Mouse (Mus musculus) heart, embryonic 16.5 days (tissue): ENCODE measurements at regions not wholly inside any gene's neighbourhood (a gene's known extent, or its start where the extent isn't known, plus 50 kb on each side); places are given as distances from the start of the nearest gene placed in this dataset.

Experiments
- ATAC-seq: fragments of 200-750 bp; cut with Nextera tagmentation; replicated peaks from 2 replicates; pipeline ENCODE4 v1.8.0; 2017; ENCODE audit warnings: moderate number of reproducible peaks; ENCODE audit not compliant: insufficient read depth, low FRiP score; ENCODE audit errors: extremely low read depth
- H3K27ac ChIP-seq: fragments of 300-500 bp; sonication (generic); 2 replicates; pipeline ENCODE4 v1.5.1; 2014; ENCODE audit warnings: mild to moderate bottlenecking, low read length, control low read depth, moderate library complexity
- H3K27me3 ChIP-seq: fragments of 300-500 bp; sonication (generic); 2 replicates; pipeline ENCODE4 v1.6.1; 2014; ENCODE audit warnings: low read length, mixed read lengths; ENCODE audit not compliant: control insufficient read depth, insufficient read depth
- H3K36me3 ChIP-seq: fragments of 300-500 bp; sonication (generic); 2 replicates; pipeline ENCODE4 v1.6.1; 2014; ENCODE audit not compliant: control insufficient read depth, insufficient read depth
- H3K4me1 ChIP-seq: fragments of 300-500 bp; sonication (generic); 2 replicates; pipeline ENCODE4 v1.6.1; 2014; ENCODE audit warnings: low read length, mixed read lengths; ENCODE audit not compliant: control insufficient read depth, insufficient read depth
- H3K4me2 ChIP-seq: fragments of 300-500 bp; sonication (generic); 2 replicates; pipeline ENCODE4 v1.6.1; 2014; ENCODE audit warnings: low read depth, mild to moderate bottlenecking, control low read depth, low read length
- H3K4me3 ChIP-seq: fragments of 300-500 bp; sonication (generic); 2 replicates; pipeline ENCODE4 v1.5.1; 2014; ENCODE audit warnings: mild to moderate bottlenecking, control low read depth, low read length
- H3K9ac ChIP-seq: fragments of 300-500 bp; sonication (generic); 2 replicates; pipeline ENCODE4 v1.6.1; 2014; ENCODE audit warnings: low read length, control low read depth
- H3K9me3 ChIP-seq: fragments of 300-500 bp; sonication (generic); replicated peaks from 2 replicates; pipeline ENCODE4 v1.6.1; 2016; ENCODE audit warnings: low read length; ENCODE audit not compliant: control insufficient read depth
- WGBS: fragments of 180-500 bp; shearing (Covaris S2); extraction: QIAGEN DNeasy Blood & Tissue Kit; methylation state at CpG from one replicate; pipeline ENCODE4 v1.1.7; 2014; 5-methylcytosine and 5-hydroxymethylcytosine counted together

DNA sequence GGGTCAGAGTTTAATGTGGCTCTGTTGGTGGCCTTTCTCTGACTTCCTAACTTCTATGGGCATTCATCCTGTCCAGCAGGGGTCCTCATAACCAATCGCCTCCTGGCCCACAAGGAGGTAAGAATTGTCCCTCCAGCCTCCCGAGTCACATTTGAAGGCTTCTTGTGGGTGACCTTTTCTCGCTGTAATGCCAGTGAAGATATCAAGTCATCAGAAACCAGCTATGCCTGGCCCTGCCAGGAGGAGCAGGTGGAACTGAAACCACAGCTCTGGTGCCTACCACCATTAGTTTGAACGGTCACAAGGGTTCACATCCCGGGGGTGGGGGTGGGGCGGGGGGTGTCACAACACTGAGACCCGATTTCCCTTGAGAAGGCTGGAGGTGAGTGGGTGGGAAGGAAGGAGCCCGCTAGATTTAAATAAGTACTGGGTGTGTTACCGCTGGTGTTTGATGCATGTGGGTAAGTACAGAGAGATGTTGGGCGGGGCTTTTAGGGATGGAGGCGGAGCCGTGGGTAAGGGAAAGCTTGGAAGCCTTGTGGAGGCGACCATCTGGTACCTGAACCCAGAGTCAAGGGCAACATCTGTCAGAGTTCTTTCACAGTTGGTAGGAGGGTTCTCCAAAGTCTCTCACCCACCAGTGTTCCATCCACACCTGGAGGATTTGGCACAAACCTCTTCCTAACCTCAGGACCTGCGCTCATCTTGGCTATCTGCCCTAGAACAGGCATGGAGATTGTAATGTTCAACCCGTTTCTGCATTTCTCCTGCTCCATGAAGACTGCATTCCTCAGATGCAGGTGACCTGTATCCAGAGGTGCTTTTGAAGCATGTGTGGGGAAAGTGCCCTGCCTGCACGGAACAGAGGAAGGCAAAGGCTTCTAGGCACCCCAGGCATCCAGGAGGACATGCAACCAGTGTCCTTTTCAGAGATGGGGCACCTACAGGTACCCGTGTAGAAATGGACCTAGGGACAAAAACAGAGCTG is 128.2 kb downstream of the Cd24a start:
- no peak for ATAC-seq
- peak overlapping the region; percentile 44 for H3K4me2 ChIP-seq
- no peak overlapping the region for H3K9ac ChIP-seq
- no peaks in the 10 kb centered on the region for H3K9me3 ChIP-seq
- H3K36me3 ChIP-seq, result no peaks in the 10 kb centered on the region
- 48% methylated on average over 17 of the region's 17 CpGs for WGBS
- no peak overlapping the region for H3K27ac ChIP-seq
- no peaks in the 10 kb centered on the region for H3K27me3 ChIP-seq
- no peaks in the 10 kb centered on the region for H3K4me1 ChIP-seq
- peak overlapping the region; percentile 11; the same call in 1 of the 2 replicates for H3K4me3 ChIP-seq

DNA sequence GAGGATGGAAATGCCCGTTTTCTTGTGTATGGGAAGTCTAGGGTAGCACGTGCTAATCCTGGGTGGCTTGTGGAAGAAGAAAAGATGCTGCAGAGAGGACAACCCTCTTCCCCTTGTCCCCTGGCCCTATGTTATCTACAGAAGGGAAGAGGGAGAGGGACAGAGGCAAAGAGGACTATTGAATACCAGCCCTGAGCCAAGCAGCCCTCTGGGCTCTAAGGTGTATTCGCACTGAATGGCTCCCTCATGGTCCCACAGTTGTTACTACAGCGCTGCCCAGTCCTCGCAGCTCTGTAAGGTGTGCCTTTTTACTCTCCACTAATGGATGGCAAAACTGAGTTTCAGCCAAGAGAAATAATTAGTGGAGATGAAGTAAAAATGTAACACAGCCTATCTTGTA is 128.9 kb downstream of the Cd24a start:
- Histone ChIP-seq H3K4me2 (no peak overlapping the region), H3K36me3 (no peaks in the 10 kb centered on the region), H3K27ac (no peak overlapping the region), H3K27me3 (no peaks in the 10 kb centered on the region), H3K9ac (no peak overlapping the region), H3K4me1 (no peaks in the 10 kb centered on the region), H3K4me3 (no peak overlapping the region), H3K9me3 (no peaks in the 10 kb centered on the region)
- 76% methylated on average over 5 of the region's 5 CpGs for WGBS
- no peak for ATAC-seq

DNA sequence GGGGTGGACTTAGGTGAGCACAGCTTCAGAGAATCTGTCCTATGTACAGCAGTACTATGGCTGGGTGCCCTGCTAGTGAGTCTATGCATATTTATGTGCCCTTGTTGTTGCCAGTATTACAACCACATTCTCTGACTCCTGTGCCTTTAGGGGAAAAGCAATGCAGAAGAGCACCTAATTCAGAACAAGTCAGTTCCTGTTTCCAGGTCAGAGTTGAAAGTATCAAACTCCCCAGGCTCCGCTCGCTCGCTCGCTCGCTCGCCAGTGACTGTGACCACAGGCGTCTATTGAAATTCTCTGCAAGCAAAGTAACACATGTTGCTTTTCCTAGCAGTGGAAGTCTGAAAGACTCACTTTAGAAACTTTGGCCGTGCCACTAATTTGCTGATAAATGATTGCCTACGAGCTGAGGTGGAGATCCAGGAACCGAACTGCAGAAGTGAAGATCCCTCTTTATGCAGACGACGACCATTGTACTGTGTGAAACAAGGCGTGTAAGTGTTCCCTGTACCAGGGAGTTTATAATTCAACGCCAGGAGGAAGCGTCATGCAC is 129.8 kb downstream of the Cd24a start:
- Histone ChIP-seq H3K4me3 (no peak overlapping the region), H3K4me2 (no peak overlapping the region), H3K36me3 (no peaks in the 10 kb centered on the region), H3K27ac (no peak overlapping the region), H3K27me3 (no peaks in the 10 kb centered on the region), H3K9ac (no peak overlapping the region), H3K4me1 (no peaks in the 10 kb centered on the region), H3K9me3 (no peaks in the 10 kb centered on the region)
- WGBS, result 68% methylated on average over 15 of the region's 15 CpGs
- ATAC-seq, result no peak

DNA sequence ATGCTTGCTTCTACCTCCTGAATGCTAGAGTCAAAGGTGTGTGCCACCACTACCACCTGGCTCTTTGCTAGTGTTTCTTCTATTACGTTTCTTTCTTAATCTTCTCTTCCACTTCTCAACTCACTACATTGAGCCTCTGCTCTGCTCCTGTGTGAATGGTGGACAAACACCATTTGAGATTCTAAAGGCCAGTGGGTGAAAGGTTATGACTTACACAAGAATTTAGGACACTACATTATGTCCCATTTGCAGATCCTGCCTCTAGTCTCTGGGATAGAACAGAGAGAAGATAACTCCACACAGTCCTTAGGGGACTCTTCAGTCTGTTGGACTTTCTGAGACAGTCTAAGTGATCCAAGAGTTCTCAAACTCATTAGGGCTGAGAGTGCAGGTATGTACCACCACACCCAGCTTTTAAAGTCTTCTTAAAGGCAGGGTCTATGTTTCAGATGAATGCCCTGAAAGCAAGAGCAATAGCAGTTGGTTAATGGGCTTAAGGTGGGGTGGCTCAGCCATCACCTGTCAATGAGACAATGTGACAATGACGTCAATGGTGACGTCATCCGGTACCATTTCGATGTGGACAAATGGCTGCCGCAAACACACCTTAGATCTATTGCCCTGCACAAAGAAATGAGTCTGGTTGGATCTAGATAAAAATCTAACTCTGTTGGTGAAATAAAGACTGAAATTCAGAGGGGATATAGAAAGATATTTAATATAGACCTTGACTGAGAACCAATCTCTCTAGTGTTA is 131.4 kb downstream of the Cd24a start:
- no peak for ATAC-seq
- WGBS, result 90% methylated on average over 6 of the region's 6 CpGs

DNA sequence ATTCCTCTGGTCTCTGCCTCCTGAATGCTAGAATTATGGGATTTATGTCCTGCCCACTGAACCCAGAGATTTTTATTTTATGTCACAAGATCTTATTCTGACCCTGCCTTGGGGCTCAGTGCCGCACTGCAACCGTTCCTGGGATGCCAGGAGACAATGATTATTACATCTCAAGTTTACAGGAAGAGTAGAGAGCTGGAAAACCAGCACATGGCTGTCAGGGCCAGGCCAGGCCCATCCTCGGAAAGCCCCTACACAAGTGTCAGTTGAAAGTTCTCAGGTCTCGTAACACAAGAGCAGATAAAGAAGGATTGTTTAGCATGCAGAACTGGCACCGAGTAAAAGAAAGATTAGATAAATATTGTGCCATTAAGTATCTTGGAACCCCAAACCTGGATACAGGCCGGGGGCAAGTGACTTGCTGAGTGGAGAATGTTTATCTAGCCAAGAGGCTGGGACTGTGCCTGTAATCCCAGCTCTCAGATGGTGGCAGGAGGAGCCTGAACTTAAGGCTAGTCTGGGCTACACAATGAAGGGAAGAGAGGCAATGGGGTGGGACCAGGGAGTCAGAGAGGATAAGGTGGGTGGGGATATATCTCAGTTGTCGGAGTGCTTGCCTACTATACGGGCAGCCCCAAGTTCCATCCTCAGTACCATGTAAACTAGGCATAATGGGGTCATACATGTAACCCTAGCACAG is 132.3 kb downstream of the Cd24a start:
- H3K4me3 ChIP-seq, result no peak overlapping the region
- H3K36me3 ChIP-seq, result no peaks in the 10 kb centered on the region
- H3K27me3 ChIP-seq, result no peaks in the 10 kb centered on the region
- H3K9me3 ChIP-seq, result no peaks in the 10 kb centered on the region
- H3K4me1 ChIP-seq, result no peaks in the 10 kb centered on the region
- ATAC-seq, result peak; percentile 52
- no peak overlapping the region for H3K27ac ChIP-seq
- H3K4me2 ChIP-seq, result no peak overlapping the region
- WGBS, result 35% methylated on average over 8 of the region's 8 CpGs
- H3K9ac ChIP-seq, result no peak overlapping the region

More for the DNA sequence above, 131.4 kb downstream of the Cd24a start:
- Histone ChIP-seq H3K36me3 (no peaks in the 10 kb centered on the region), H3K4me2 (no peak overlapping the region), H3K9me3 (no peaks in the 10 kb centered on the region), H3K4me1 (no peaks in the 10 kb centered on the region), H3K9ac (no peak overlapping the region), H3K27me3 (no peaks in the 10 kb centered on the region), H3K4me3 (no peak overlapping the region), H3K27ac (no peak overlapping the region)

GRCm38 (mm10) chr10:43710886-43711256 is 132.8 kb downstream of the Cd24a start:
- H3K4me3 ChIP-seq, result no peak overlapping the region
- no peak for ATAC-seq
- no peak overlapping the region for H3K9ac ChIP-seq
- no peaks in the 10 kb centered on the region for H3K4me1 ChIP-seq
- 91% methylated on average over 2 of the region's 2 CpGs for WGBS
- no peaks in the 10 kb centered on the region for H3K27me3 ChIP-seq
- H3K36me3 ChIP-seq, result no peaks in the 10 kb centered on the region
- H3K27ac ChIP-seq, result no peak overlapping the region
- no peaks in the 10 kb centered on the region for H3K9me3 ChIP-seq
- H3K4me2 ChIP-seq, result no peak overlapping the region

- H3K4me1 ChIP-seq, result no peaks in the 10 kb centered on the region
- H3K4me2 ChIP-seq, result no peak overlapping the region
- no peak for ATAC-seq
- no peaks in the 10 kb centered on the region for H3K36me3 ChIP-seq
- H3K27ac ChIP-seq, result no peak overlapping the region
- no peaks in the 10 kb centered on the region for H3K9me3 ChIP-seq
- no peak overlapping the region for H3K4me3 ChIP-seq
- no peaks in the 10 kb centered on the region for H3K27me3 ChIP-seq
- no peak overlapping the region for H3K9ac ChIP-seq
These were observed 134.6 kb downstream of the Cd24a start for GRCm38 (mm10) chr10:43712657-43713056.

- Histone ChIP-seq H3K4me3 (no peak overlapping the region), H3K9me3 (no peaks in the 10 kb centered on the region), H3K27me3 (no peaks in the 10 kb centered on the region), H3K36me3 (no peaks in the 10 kb centered on the region), H3K27ac (no peak overlapping the region), H3K9ac (no peak overlapping the region), H3K4me1 (peaks cover 15% of the 10 kb centered on the region), H3K4me2 (peak overlapping the region; percentile 8; the same call in 1 of the 2 replicates)
- WGBS, result 41% methylated on average over 13 of the region's 13 CpGs
- ATAC-seq, result no peak
These were observed 140.7 kb downstream of the Cd24a start for GRCm38 (mm10) chr10:43718768-43719167.
